Mouse (Mus musculus) testis, postnatal 10 days (tissue): Measurements from ENCODE around the gene Men1.

Experiments used
- DNase-seq: peaks from one replicate; pipeline ENCODE4 v3.0.0; 2021; ENCODE audit warnings: low spot score

Gene Men1

DNA sequence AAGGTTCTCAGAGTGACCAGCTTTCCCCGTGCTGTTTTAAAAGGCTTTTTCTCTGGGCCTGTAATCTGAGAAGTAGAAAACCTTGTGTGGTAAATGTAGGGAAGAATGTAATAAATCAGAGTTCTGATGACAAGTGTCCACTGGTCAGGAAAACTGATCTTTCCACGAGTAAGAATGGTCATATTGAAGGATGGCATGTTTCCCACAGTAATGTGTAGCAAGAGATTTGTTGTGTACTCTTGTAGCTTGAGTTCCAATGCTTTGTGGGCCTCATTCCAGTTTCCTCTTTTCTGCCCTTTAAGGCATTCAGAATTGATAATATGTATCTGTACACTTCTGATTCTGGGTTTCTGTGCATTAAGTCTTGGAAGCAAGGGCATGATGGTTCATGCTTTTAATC lies 30.1 kb downstream of the Men1 start:
- DNase-seq, result no peak

DNA sequence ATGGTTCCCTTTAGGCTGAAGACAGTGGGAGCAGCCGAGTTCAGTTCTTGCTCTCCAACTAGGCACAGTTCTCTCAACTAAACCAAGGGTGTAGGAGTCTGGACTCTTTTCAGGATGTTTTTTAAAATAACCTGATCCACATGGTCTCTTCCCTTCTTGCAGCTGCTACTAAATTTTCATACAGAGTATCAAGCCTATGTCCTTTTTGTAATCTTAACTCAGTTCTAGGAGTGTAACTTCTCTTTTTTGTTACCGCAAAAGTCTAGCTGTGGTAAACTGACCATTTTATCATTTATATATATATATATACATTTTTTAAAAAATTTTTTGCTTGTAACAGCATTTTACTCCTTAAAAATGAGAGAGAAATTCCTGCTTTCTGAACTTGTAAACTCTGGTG lies 35.4 kb downstream of the Men1 start:
- DNase-seq, result no peak

DNA sequence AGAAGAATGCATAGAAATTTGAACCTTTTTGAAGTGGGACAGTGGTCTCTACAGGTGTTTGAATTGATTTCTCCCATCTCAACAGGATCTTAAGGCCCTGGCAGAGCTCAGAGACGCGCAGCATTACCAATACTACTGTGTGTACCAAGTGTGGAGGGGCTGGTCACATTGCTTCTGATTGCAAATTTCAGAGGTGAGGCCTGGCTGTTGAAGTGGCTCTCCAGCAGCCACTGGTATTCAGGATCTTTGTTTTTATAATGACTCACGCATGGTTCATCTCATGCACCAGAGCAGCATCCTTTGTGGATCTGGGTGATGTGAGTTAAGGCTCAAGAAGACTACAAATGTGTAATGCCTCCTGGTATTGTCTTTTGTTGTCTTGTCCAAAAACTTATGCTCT lies 37.7 kb downstream of the Men1 start:
- no peak for DNase-seq

DNA sequence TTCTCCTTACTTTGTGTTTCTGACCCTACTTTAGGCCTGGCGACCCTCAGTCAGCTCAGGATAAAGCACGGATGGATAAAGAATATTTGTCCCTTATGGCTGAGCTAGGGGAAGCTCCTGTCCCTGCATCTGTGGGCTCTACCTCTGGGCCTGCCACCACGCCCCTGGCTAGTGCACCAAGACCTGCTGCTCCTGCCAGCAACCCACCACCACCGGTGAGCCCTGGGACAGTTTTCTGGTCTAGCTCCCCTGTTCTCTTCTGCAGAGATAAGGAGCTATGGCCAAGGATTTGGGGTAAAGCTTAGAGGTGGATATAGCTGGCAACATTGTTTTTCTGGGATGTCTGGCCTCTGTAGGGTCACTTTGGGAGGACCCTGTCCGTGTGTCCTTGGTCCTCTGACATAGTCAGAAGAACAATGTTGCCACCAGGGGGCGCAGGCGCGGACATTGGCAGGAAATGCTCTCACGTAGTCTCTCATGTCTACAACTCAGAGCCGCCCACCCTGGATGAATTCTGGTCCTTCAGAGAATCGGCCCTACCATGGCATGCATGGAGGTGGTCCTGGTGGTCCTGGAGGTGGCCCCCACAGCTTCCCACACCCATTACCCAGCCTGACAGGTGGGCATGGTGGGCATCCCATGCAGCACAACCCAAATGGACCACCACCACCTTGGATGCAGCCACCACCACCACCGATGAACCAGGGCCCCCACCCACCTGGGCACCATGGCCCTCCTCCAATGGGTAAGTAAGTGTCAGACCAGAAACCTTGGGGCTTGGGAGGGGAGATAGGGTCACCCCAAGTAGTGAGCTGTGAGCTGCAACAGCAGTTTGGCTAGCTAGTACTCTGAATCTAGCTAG lies 39.0 kb downstream of the Men1 start:
- DNase-seq, result peak; percentile 98

DNA sequence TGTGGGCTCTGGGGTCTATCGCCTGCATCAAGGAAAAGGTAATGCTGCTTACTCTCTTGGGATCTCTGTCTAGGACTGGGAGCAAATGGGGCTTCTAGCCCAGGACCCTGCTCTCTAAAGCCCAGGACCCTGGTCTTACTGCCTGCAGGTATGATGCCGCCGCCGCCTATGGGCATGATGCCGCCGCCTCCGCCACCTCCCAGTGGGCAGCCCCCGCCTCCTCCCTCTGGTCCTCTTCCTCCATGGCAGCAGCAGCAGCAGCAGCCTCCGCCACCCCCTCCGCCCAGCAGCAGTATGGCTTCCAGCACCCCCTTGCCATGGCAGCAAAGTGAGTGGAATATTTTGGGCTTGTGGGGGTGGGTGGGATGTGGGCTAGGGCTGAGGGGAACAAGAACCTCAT lies 39.8 kb downstream of the Men1 start:
- DNase-seq, result no peak

DNA sequence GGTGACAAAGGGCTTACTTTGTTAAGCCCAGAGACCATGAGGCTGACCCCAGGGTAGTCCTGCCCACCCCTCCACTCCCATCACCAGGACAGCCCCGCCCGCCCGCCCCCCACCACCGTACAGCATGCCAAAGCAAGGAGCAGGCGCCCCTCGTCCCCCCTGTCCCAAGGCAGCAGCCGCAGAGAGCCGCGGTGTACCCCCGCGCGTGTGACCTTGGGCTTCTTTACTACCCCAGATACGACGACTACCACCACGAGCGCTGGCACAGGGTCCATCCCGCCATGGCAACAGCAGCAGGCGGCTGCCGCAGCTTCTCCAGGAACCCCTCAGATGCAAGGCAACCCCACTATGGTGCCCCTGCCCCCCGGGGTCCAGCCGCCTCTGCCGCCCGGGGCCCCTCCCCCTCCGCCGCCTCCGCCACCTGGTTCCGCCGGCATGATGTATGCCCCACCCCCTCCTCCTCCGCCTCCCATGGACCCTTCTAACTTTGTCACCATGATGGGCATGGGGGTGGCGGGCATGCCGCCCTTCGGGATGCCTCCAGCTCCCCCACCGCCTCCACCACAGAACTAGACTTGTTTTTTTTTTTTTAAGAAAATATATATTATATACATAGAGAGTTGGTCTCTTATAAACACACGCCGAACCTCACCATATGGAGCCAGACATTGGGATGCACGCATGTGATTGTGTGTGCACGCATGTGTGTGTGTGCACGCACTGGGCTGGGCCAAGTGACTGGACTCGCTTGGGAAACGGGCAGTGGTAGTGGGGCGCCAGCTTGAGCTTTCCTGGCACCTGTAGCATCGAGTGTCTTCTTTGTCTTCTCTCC lies 40.9 kb downstream of the Men1 start:
- DNase-seq, result peak; percentile 65

DNA sequence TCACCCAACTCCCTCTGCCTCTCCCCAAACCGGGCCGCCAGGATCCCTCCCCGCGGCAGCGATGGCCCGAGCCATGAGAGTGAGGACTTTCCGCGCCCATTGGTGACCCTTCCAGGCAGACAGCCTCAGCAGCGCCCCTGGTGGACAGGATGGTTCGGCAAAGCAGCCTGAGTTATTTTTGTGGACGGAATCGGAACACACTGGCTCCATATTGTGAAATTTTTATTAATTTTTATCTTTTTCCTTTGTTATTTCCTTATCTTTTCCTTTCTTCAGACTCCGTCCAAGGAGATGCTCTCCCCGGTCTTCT lies 41.4 kb downstream of the Men1 start:
- DNase-seq, result peak; percentile 95

DNA sequence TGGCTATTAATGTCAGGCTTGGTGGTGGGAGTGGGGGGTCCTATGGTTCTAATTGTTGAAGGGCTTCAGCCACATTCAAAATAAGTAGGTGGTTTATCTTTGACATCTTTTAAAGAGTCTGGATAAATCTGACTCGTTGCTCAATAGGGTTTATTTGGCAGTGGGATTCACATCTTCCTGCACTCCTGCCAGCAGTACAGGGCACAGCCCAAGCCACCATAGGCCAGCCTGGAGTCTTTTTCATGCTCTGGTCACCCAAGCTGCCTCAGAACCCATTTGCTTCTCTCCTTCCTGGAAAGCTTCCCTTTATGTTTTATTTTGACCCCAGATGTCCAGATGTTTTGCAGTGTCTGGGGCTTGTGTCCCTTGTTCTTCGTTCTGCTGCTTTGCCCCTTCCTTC lies 41.9 kb downstream of the Men1 start:
- no peak for DNase-seq

DNA sequence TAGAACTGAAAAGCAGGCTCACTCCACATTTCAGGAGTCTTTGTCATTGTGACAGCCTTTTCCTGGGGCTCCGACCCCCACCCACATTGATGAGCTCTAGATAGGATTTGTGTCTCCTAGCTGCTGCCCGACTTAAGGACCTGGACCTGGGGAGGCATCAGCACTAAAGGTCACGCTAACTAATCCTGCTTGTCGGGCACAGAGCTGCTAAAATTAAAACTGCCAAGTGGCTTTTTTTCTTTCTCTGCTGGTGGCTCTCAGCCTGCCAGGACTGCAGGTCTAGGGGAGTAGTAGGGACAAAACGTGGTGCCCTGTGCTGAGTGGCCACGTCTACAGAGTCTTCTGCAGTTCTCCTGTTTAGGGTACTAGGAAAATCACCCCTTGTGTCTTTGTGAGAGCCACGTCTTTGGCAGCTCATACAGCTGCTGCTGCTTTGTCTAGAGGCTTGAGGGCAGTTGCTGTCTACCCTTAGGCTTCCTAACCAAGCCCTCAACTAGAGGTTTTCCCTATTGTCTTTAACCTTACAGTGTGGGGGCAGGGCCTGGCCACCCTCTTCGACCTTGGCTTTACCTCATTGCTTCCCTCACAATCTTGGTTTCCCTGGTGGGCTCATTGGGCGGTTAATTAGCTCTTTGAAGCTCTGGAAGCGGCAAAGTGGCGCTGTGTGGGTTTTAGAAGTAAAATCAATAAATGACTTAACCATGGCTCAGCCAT lies 42.7 kb downstream of the Men1 start:
- DNase-seq, result no peak

DNA sequence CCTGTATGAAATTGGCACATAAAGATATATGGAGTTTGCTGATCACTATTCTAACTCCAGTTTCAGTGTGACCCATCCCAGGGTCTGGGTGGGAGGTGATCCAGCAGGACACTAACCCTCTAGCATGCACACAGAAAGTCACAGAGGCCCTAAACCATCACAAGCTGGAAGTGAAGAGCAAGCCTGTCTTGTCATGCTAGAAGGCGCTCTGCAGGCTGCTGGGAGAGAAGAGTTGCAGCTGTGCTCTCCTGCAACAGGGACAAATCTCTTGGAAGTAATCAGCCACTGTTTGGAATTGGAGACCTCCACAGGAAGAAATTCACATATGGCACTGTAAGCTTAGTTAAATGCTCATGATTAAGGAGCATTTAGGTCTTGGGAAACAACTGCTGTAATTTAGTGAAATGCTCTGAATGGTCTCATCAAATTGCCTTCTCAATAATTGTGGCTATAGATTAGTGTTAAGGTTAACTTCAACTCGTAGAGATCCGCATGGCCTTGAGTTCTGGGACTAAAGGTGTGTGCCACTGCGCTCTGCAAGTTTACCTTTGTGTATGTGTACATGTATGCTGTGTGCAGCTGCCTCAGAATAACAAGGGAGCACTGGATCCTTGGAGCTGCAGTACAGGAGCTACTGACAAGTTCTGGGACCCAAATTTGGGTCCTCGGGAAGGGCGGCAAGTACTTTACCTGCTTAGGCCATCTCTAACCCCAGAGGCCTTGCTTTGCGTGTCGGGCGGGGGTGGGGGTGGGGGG lies 45.8 kb downstream of the Men1 start:
- DNase-seq, result no peak

DNA sequence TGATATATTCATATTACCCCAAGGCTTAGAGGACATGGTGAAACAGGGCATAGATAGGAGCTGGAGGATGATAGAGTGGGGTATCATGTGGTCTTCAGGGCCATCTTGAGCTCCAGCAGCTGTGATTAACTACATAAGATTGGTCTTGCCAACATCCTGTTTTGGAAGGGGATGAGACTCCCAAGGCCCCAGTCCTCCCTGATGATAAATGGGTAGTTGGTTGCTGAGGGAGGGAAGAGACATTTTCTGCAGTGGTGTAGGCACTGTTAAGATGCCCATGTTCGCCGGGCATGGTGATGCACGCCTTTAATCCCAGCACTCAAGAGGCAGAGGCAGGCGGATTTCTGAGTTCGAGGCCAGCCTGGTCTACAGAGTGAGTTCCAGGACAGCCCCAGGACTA lies 46.5 kb downstream of the Men1 start:
- DNase-seq, result no peak

DNA sequence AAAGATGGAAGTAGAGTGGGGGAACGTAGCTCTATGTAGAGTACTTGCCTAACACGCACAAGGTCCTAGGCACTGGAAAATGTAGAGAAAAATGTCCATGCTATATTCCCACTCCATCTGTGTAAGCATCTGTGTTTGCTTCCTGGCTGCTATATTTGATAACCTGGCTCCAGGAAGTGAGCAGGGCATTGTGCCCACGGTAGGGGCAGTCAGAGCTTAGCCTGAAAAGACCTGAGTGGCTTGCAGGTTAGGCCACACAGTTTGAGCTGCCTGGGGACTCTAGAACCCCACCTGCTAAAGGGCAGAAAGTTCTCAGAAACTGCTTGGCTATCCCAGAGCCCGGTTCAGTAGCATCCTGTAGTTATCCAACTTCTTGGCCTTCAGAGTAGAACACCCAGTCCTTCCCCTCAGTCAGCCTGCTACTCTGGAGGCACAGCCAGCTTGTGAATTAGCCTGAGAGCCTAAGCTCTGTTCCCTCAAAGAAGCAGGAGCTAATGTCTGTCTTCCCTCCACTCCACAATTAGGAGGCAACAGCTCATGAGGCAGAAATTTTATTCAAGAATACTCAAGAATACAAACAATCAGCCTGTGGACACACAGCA lies 47.6 kb downstream of the Men1 start:
- DNase-seq, result no peak

DNA sequence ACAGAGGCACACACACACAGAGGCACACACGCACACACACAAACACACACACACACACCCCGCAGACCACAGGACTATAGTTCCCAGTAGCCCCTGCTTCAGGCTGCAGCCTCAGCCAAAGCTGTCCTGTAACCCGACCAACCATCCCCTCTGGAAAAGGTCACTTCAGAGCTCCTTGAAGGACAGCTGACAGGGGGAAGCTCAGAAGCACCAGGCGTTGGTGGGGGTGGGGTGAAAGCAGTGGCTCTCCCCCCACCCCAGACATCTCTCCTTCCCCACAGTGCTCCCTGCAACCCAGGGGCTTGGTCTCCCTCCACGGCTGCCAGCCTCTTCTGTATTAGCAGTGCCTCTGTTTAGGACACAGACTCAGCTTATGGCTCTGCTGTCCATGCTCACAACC lies 48.7 kb downstream of the Men1 start:
- no peak for DNase-seq

DNA sequence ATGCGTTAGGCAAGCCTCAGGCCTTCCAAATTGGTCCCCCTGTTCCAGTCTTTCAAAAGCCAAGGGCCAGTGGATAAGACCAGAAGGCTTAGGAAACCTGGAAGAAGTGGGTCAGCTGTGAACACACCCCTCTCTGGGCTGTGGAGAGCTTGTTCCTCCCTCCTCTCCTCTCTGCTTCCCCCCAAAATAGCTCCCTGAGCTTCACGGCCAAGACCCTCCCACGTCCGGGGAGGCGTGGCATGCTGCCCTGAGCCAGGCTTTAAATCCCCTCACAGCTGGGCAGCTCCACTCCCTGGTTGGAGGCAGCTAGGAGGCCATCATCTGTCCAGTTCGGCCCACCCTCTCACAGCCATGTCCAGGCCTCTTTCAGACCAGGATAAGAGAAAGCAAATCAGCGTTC lies 49.3 kb downstream of the Men1 start, which contains the start of gene Pygm:
Pygm (plus strand) TSS at position 272 of the 400 bp plus-strand sequence.
- peak; percentile 86 for DNase-seq

DNA sequence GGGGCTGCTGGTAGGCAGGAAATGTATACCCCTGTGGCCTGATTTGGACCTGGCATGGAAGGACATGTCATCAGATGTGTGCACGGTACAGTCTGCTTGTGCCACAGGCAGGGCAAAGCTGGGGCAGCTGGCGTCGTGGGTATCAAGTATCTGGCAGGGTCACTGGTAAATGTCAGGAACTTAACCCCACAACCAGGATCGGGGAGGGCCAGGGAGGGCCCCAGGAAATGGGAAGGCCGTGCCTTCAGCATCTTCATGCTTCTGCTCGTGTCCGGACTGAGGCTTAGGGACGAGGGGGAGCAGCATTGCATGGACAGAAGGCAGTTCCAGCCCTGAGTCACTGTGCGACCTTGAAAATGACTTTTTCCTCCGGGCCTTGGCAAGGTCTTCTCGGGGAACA lies 50.2 kb downstream of the Men1 start:
- DNase-seq, result no peak

DNA sequence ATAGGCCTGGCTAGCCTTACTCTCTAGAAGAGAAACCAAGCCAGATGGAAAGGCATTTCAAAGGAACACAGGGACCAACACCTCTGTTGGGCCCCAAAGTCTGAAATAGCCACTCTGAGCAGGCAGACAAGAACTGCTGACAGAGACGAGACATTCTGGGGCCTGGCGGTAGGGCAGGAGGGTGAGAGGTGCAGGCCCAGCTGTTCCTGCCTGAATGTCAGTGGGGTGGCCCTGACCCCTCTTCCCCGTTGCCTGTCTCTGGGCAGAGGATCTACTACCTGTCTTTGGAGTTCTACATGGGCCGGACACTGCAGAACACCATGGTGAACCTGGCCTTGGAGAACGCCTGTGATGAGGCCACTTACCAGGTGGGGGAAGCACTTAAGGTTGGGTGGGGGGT lies 50.6 kb downstream of the Men1 start:
- DNase-seq, result no peak

DNA sequence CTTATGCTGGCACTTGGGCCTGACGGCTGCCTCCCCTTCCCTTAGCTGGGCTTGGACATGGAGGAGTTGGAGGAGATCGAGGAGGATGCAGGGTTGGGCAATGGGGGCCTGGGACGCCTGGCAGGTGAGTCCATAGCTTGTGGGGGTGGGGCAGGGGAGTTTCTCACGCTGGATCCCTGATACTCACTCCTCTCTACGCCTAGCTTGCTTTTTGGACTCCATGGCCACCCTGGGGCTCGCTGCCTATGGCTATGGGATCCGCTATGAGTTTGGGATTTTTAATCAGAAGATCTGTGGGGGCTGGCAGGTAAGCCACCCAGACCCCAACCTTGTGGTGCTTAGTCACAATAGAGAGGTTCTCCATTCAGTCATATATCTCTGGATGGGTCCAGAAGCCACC lies 51.0 kb downstream of the Men1 start:
- DNase-seq, result no peak

DNA sequence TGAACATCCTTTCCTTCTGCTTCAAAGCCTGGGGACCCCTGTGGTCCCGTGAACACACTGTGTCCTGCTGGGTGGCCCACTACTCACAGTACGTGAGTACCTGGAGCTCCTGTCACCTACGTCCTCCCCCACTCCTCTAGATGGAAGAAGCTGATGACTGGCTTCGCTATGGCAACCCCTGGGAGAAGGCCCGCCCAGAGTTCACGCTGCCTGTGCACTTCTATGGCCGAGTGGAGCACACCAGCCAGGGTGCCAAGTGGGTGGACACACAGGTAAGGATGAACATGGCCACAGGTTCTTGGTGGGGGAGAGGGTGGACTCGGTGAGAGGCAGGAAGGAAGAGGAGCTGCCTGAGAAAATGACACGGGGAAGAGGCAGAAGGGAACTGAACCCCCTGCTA lies 51.5 kb downstream of the Men1 start:
- DNase-seq, result no peak

DNA sequence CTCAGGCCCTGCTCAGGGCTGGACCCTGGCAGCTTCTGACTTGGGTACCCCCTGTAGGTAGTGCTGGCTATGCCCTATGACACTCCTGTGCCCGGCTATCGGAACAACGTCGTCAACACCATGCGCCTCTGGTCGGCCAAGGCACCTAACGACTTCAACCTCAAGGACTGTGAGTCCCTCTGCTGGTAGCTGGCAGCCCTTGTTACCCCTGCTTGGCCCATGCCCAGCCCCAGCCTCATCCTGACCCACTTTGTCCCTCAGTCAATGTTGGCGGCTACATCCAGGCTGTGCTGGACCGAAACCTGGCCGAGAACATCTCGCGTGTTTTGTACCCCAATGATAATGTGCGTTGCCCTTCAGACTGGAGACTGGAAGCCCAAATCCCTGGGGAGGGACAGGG lies 53.2 kb downstream of the Men1 start:
- no peak for DNase-seq

DNA sequence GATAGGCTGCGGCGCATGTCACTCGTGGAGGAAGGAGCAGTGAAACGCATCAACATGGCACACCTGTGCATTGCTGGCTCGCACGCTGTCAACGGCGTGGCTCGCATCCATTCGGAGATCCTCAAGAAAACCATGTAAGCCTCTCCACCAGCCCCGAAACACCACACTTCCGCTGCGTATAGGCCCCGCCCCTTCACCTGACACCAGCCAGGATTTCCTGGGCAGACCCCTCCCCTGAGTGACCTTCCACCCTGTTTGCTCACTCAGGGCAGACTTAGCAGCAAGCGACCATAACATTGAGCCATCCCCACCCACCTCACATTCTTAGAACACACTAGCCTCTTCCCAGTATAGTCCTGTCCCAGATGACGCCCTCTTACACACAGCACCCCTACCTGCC lies 55.0 kb downstream of the Men1 start:
- DNase-seq, result no peak

DNA sequence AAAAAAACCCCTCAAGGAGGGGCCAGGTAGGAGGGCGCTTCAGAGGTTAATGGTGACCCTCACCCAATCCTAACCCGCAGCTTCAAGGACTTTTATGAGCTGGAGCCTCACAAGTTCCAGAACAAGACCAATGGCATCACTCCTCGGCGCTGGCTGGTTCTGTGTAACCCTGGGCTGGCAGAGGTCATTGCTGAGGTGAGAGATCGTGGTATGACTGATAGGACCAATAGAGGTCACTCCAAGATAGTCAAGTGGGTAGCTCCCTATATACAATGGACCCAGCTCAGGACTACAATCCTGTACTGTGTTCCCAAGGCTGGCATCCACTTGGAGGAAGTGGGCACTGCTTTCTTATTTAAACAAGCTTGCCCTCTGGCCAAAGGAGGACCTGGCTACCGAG lies 55.5 kb downstream of the Men1 start:
- no peak for DNase-seq
